Mouse (Mus musculus) T-helper 2 cell (primary cell): ENCODE data around the gene Gbp4.
"Not testable (repeated sequence)": the region's sequence is repeated elsewhere in the genome, so short reads cannot be mapped to it uniquely, and the experiment has no call there.

ENCODE experiments used
- in situ Hi-C: fragments of 300-600 bp; cut with MboI, MseI; formaldehyde crosslinking; loops from one replicate; pipeline ENCODE4 v1.15.1; 2025; ENCODE audit warnings: high pct_unique_total_duplicates

Gbp4 gene

GRCm38 (mm10) chr5:105139409-105140088, at the start of gene Gbp4, which contains the start of the genes Gbp9 and Gbp8:
TSS of gene Gbp4 (minus strand) at chr5:105139586.
TSS of gene Gbp9 (minus strand) at chr5:105139539.
TSS of gene Gbp8 (minus strand) at chr5:105139540.
- in situ Hi-C loops, result loop anchor here (5.0 to 10.0 kb wide), 4 partner anchors 82 to 575 kb away; partner anchors contain the start of gene Abcg3

GRCm38 (mm10) chr5:105181446-105181845, 42.1 kb upstream of the Gbp4 start:
- in situ Hi-C loops, result no loop called here

DNA sequence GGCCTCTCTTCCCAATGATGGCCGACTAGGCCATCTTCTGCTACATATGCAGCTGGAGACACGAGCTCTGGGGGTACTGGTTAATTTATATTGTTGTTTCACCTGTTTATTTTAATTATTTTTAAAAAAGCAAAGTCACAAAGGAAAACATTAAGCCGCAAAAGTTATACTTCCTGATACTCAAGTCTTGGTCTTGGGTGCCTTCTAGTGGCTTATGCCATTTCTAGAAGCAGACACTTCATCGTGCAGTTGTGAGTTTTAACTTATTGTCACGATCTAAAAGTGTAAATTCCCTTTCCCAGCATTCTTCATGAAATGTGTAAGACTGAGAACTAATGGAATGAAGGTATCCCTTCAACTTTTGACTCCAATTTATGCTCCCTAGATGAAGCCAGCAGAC, 17.2 kb upstream of the Gbp4 start:
- in situ Hi-C loops, result no loop called here

DNA sequence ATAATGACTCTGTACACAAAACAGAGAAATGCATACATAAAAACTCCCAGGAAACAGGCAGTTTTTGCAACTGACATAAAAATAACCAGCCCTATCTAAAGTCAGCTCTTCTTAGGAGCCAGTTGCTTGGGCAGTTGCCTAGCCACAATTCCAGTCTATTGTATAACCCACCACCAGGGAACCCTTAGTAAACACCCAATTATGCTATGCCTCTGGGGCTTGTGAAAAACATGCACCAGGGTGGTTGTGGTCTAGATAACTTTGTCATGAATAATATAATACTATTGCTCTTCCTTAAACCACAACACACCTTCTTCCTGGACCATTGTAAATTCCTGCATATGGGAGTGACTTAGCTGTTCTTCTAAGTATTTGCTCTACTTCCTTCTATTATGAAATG, 14.7 kb upstream of the Gbp4 start:
- in situ Hi-C loops, result no loop called here

DNA sequence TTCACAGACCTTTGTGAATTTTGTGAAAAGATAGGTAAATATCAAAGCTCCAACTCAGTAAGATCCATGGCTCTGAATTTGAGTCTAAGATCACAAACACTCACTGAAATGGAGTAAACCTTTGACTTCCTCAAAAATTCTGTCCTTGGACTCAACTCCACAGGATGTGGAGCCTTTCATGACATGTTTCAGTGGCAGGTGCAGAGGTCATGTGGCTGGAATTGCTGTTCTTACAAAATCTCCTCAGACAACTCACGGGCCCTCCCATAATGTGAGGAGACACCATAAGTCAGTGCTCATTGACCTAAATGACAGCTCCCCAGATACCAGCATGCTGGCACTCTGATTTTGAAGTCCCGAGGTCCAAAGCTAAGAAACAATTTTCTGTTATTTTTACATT, 8.7 kb upstream of the Gbp4 start:
- in situ Hi-C loops, result loop anchor here (10.0 kb wide), 3 partner anchors 157 to 583 kb away; partner anchors contain the start of gene Abcg3

GRCm38 (mm10) chr5:105146447-105146846, 7.1 kb upstream of the Gbp4 start:
- in situ Hi-C loops, result loop anchor here (10.0 kb wide), 3 partner anchors 158 to 582 kb away; partner anchors contain the start of gene Abcg3

GRCm38 (mm10) chr5:105145731-105146130, 6.3 kb upstream of the Gbp4 start:
- in situ Hi-C loops, result loop anchor here (10.0 kb wide), 3 partner anchors 159 to 581 kb away; partner anchors contain the start of gene Abcg3

DNA sequence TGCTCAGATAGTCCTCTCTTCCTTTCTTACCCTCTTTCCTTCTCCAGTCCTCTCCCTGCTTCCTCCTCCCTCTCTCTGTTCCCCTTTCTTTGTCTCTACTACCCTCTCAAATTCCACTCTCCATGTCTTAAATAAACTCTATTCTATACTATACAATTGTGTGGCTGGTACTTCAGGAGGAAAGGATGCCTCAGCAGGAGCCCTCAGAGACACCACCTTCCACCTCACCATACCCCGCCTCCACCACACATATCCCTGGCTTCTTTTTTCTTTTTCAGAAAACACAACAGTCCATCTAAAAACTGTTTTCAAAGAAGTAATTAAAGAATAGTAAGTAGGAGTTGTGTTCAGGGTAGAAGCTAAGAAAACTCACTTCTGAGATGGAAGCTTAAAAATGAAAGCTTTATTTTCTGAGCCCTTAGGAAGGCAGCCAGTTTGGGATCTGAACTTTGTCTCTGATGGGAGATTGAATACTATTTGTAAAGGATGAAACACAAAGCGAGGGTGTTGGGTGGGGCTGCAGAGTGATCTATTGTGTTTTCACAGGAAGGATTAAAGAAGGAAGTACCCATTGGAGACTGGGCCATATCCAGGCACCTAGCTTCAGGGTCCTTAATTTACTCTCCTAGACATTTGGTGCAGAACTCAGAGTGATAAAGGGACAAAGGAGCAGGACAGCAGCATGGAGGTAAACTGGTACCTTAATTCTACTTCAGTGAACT, 864 bp upstream of the Gbp4 start:
- in situ Hi-C loops, result loop anchor here (5.0 to 10.0 kb wide), 4 partner anchors 83 to 575 kb away; partner anchors contain the start of gene Abcg3

- in situ Hi-C loops, result no loop called here
These were observed 480 bp downstream of the Gbp4 start for GRCm38 (mm10) chr5:105138906-105139305.

- in situ Hi-C loops, result not testable (repeated sequence)
These were observed 2.6 kb downstream of the Gbp4 start for GRCm38 (mm10) chr5:105136706-105137304.

- in situ Hi-C loops, result not testable (repeated sequence)
These were observed 17.7 kb downstream of the Gbp4 start for GRCm38 (mm10) chr5:105121731-105122130.

DNA sequence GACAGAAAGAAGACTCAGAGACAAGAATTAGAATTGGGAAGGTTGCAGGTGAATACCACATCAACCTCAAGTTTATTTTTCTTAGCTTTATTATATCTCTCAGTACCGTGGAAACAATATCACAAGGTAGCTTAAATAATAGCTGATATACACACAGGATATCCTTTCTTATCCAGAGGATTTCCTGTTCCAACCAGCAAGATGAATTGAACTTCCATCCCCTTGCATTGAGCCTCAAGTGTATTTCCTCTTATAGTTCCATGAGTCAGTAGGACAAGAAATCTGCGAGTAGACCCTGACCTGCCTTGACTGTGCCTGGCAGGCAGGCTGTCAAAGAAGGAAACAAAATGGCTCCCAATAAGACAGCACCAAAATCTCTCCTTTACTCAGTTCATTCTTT, 23.6 kb downstream of the Gbp4 start:
- in situ Hi-C loops, result no loop called here

DNA sequence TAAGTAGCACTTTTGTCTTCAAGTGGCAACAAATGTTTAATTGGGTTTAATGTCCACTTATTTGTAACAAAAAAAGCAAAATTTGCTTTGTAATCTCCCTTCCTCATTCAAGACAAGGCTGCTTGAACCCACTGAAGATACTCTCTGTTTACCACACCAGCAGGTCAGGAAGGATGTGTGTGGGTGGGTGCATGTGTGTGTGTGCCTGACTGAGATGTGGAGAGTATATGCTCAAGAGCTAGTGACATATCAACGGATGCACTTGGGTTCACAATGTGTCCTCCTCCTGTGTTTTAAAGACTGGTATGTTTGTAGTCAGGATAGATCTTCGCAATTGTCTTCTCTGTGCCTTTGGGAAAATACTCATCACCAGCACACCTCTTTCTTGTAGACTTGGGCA, 24.7 kb downstream of the Gbp4 start:
- in situ Hi-C loops, result no loop called here

DNA sequence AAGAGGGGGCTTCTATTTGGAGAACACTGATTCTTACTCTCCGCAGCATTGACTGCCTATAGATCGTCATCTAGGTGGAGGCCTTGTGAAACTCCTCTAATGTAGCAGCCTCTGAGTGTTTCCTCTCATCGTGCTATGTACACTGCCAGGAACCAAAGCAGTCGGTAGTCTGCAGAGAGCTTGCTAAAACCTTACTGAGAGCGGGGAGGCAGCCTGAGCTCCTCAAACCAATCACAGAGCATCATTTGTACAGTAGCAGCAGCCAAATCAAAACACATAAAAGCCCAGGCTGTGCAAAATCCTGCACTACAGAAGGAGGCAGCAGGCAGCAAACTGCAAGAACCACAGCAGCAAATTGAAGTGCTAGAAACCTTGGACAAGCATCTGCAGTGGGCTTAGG, 25.7 kb downstream of the Gbp4 start:
- in situ Hi-C loops, result no loop called here

DNA sequence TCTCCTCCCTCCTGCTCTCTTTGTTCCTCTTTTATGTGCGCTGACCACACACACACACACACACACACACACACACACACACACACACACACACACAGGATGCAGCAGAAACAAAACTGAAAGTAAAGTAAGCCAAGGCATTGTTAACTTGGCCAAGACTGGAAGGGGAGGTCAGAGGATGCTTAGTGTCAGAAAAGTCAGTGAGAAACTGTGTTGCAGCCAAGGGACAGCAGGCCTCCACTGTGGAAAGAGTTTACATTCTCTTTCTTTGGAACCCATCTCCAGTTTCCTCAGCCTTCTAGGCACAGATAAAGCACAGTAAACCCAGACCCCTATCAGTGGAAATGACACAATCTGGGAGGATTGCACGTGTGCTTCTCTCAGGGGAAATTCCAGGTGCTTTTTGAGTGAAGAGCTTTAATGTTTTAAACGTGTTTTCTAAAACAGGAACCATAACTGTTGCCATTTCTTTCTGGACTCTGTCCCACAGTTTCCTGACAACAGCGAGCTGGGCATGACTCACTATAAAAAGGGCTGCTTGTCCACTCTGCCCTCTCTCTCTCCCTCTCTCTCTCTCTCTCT, 29.0 kb downstream of the Gbp4 start:
- in situ Hi-C loops, result not testable (repeated sequence)

DNA sequence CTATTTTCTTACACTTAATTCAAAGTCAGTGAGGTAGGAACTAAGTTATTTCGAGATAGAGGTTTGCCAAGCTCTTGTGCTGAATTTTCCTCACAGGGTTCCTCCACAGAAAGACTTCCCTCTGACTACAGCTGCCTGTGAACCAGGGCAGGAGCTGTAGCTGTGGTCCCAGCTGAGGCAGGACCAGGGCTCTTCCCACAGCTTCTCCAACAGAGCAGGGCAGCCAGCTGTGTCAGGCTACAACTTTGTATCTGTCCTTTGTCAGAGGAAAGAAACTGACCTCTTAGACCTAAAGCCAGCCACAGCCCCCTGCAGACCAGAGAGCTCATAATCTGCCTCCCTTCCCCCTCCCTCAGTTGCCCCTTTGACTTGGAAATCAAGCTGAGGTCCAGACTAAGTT, 29.6 kb downstream of the Gbp4 start:
- in situ Hi-C loops, result not testable (repeated sequence)

GRCm38 (mm10) chr5:105105689-105106088, 33.7 kb downstream of the Gbp4 start:
- in situ Hi-C loops, result not testable (repeated sequence)

GRCm38 (mm10) chr5:105081900-105082299, 57.5 kb downstream of the Gbp4 start:
- in situ Hi-C loops, result no loop called here

GRCm38 (mm10) chr5:105068356-105068755, 71.0 kb downstream of the Gbp4 start:
- in situ Hi-C loops, result not testable (repeated sequence)
